Comparison of ENCODE assay signal across 25 mouse cellular contexts in the genomic region with DNA sequence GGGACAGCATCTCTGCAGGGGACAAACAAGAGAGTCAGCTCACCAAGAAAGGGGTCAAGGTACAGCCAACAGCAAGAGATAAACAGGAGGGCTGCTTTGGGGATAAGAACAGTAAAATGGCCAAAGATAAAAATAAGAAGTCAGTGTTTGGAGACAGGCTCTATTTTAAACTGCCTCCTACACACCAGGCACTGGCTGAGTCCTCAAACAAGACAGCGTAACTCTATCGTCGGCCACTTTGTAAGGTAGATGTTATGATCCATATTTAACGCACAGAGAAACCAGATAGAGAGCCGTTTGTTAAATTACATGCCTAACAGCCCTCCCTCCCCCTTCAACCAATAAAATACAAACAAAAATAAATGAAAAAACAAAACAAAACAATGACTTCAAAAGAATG. TPM values are rescaled to one million over a fixed set of nuclear protein-coding genes. Genes with fewer than 3 reads are reported as not detected.
"Had no signal": no experiment of that assay in that cellular context is flagged by ENCODE, and none has a peak within 500 bp of the region (broad histone marks: within the 10 kb centered on the region; RNA-seq: fewer than 3 reads in every experiment).

No protein-coding gene starts in this region.

- H3K4me2 ChIP-seq: lung, embryonic 15.5 days; midbrain, embryonic 11.5 days; midbrain, embryonic 13.5 days; midbrain, embryonic 15.5 days; neural tube, embryonic 12.5 days had no signal

- H3K4me3 ChIP-seq: lung, embryonic 15.5 days; megakaryocyte, embryonic 14.5 days; midbrain, embryonic 13.5 days; midbrain, embryonic 15.5 days; neural tube, embryonic 12.5 days had no signal

- H3K9me3 ChIP-seq: lung, embryonic 15.5 days; midbrain, embryonic 15.5 days; neural tube, embryonic 12.5 days had no signal

- H3K9ac ChIP-seq: liver, postnatal 0 days; lung, embryonic 15.5 days; midbrain, embryonic 15.5 days; neural tube, embryonic 12.5 days had no signal

- H3K27me3 ChIP-seq: lung, embryonic 15.5 days; midbrain, embryonic 13.5 days; midbrain, embryonic 15.5 days; neural tube, embryonic 12.5 days had no signal

- DNase-seq: liver, postnatal 0 days; lung, adult 2 months; lung, postnatal 14 days; lung, postnatal 36 days; retina, postnatal 1 day; right cerebral cortex, adult 18-20 months; right cerebral cortex, postnatal 25 days; right cerebral cortex, postnatal 4 days; spleen, adult 18-20 months; thymus, adult 18-20 months; thymus, postnatal 14 days; thymus, postnatal 36 days had no signal

- H3K27ac ChIP-seq: lung, embryonic 15.5 days; macrophage; midbrain, embryonic 15.5 days; neural tube, embryonic 12.5 days had no signal

- ATAC-seq: liver, postnatal 0 days; lung, postnatal 0 days; midbrain, embryonic 13.5 days; midbrain, embryonic 15.5 days had no signal

RNA-seq across cellular contexts. Expression of a gene that starts 50.4 kb away (rescaled TPM):
- total RNA-seq: megakaryocyte progenitor cell, adult 5-6 weeks; monocyte, adult 5-6 weeks; neutrophil, adult 5-6 weeks had no signal
- polyA plus RNA-seq: liver, postnatal 0 days; macrophage; midbrain, embryonic 11.5 days; midbrain, embryonic 13.5 days; midbrain, embryonic 15.5 days; midbrain, postnatal 0 days; neural tube, embryonic 12.5 days; neural tube, embryonic 14.5 days had no signal
